Mouse (Mus musculus) ES-Bruce4 (cell line): ENCODE measurements around the gene Spaca7. TPM values are rescaled to one million over a fixed set of nuclear protein-coding genes. Genes with fewer than 3 reads are reported as not detected.
"Not testable (repeated sequence)": the region's sequence is repeated elsewhere in the genome, so short reads cannot be mapped to it uniquely, and the experiment has no call there.

ENCODE experiments used
- H3K27ac ChIP-seq: 2 replicates; pipeline ENCODE4 v1.5.1; 2012; ENCODE audit warnings: low read length, inconsistent platforms; ENCODE audit not compliant: insufficient read depth
- H3K27me3 ChIP-seq: 2 replicates; pipeline ENCODE4 v1.6.1; 2012; ENCODE audit warnings: mild to moderate bottlenecking, low read length, inconsistent platforms; ENCODE audit not compliant: control insufficient read depth, poor library complexity, insufficient read depth, severe bottlenecking
- H3K36me3 ChIP-seq: 2 replicates; pipeline ENCODE4 v1.6.1; 2012; ENCODE audit warnings: inconsistent platforms, mild to moderate bottlenecking, low read length, moderate library complexity; ENCODE audit not compliant: control insufficient read depth, poor library complexity, insufficient read depth, severe bottlenecking
- H3K4me1 ChIP-seq: one replicate; pipeline ENCODE4 v1.8.1; 2011; ENCODE audit warnings: low read length; ENCODE audit not compliant: control insufficient read depth, insufficient read depth
- H3K4me3 ChIP-seq: 2 replicates; pipeline ENCODE4 v1.5.1; 2011; ENCODE audit warnings: low read depth, mild to moderate bottlenecking, low read length
- H3K9ac ChIP-seq: 2 replicates; pipeline ENCODE4 v1.6.1; 2012; ENCODE audit warnings: low read depth, mild to moderate bottlenecking, inconsistent platforms; ENCODE audit not compliant: poor library complexity, severe bottlenecking
- H3K9me3 ChIP-seq: replicated peaks from 2 replicates; pipeline ENCODE4 v1.6.1; 2012; ENCODE audit warnings: mild to moderate bottlenecking, low read length, inconsistent platforms; ENCODE audit not compliant: control insufficient read depth, poor library complexity, insufficient read depth, severe bottlenecking
- CTCF ChIP-seq: IDR thresholded peaks from one replicate; pipeline ENCODE4 v1.8.1; 2011; ENCODE audit warnings: low read depth, low read length
- EP300 ChIP-seq: IDR thresholded peaks from 2 replicates; pipeline ENCODE4 v1.6.1; 2011; ENCODE audit warnings: low read depth, low read length; ENCODE audit not compliant: insufficient read depth
- POLR2A ChIP-seq: IDR thresholded peaks from one replicate; pipeline ENCODE4 v1.8.1; 2011; ENCODE audit warnings: low read length; ENCODE audit not compliant: insufficient read depth
- polyA plus RNA-seq: library from polyadenylated mRNA; stranded (reverse); fragments of >200 nt; gene quantifications from 2 replicates; pipeline ENCODE4 v1.2.4, GENCODE M21; 2011; ENCODE audit warnings: low read depth; ENCODE audit not compliant: missing spikeins, insufficient read depth, insufficient read length

Spaca7 gene
- polyA plus RNA-seq, 1 experiment, result not detected

GRCm38 (mm10) chr8:12561403-12561960 is 11.3 kb upstream of the Spaca7 start:
- Histone ChIP-seq H3K9me3 (no peaks in the 10 kb centered on the region), H3K4me3 (no peak overlapping the region), H3K4me1 (no peaks in the 10 kb centered on the region), H3K36me3 (no peaks in the 10 kb centered on the region), H3K27ac (no peak overlapping the region), H3K27me3 (no peaks in the 10 kb centered on the region), H3K9ac (no peak overlapping the region)
- peak; percentile 93 for TF ChIP-seq CTCF
- TF ChIP-seq POLR2A, result no peak

- H3K9ac ChIP-seq, result no peak overlapping the region
- no peaks in the 10 kb centered on the region for H3K36me3 ChIP-seq
- TF ChIP-seq POLR2A (no peak), EP300 (no peak), CTCF (peak; percentile 79)
- no peak overlapping the region for H3K27ac ChIP-seq
- no peaks in the 10 kb centered on the region for H3K27me3 ChIP-seq
- H3K4me3 ChIP-seq, result no peak overlapping the region
- H3K9me3 ChIP-seq, result no peaks in the 10 kb centered on the region
- H3K4me1 ChIP-seq, result no peaks in the 10 kb centered on the region
Measured at GRCm38 (mm10) chr8:12564307-12564706, 8.5 kb upstream of the Spaca7 start.

DNA sequence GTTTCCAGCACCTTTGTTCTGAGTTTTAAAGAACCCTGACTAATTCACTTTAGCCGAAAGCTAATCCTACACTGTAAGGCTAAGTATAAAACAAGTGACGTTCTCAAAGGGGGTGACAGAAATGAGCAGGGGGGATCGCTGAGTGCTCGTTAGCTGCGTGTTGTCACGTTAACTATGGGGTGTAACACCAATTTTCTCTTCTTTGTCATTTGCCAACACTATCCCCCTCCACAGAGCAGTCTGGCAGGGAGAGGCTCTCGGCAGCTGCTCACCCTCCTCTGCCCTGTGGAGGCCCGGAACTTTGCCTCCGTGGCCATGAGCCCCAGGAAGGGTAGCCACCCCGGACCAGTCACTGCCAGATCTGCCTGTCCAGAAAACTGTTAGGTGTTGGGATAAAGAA is 7.3 kb upstream of the Spaca7 start:
- Histone ChIP-seq H3K9me3 (no peaks in the 10 kb centered on the region), H3K4me3 (no peak overlapping the region), H3K36me3 (no peaks in the 10 kb centered on the region), H3K9ac (no peak overlapping the region), H3K27me3 (no peaks in the 10 kb centered on the region), H3K4me1 (no peaks in the 10 kb centered on the region), H3K27ac (no peak overlapping the region)
- TF ChIP-seq POLR2A (no peak), CTCF (no peak), EP300 (no peak)

DNA sequence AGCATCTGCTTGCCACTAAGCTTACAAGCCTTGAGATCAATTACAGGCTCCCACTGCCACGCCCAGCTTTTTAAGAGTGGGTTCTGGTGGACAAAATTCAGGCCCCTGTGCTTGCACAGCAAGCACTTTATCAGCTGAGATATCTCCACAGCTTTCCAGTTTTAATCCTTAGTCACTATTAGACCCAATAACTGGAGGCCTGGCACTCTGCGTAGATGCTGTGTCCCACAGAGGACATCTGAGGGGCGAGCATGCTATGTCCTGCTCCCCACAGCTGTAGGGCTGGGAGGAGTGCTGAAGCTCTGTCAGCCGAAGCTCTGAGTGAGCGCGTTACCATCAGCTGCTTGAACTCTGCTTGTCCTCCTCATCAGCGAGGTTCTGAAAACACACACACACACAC is 6.3 kb upstream of the Spaca7 start:
- TF ChIP-seq EP300 (no peak), POLR2A (no peak), CTCF (no peak)
- no peaks in the 10 kb centered on the region for H3K27me3 ChIP-seq
- no peak overlapping the region for H3K4me3 ChIP-seq
- no peaks in the 10 kb centered on the region for H3K36me3 ChIP-seq
- no peaks in the 10 kb centered on the region for H3K4me1 ChIP-seq
- no peaks in the 10 kb centered on the region for H3K9me3 ChIP-seq
- no peak overlapping the region for H3K27ac ChIP-seq
- H3K9ac ChIP-seq, result no peak overlapping the region

DNA sequence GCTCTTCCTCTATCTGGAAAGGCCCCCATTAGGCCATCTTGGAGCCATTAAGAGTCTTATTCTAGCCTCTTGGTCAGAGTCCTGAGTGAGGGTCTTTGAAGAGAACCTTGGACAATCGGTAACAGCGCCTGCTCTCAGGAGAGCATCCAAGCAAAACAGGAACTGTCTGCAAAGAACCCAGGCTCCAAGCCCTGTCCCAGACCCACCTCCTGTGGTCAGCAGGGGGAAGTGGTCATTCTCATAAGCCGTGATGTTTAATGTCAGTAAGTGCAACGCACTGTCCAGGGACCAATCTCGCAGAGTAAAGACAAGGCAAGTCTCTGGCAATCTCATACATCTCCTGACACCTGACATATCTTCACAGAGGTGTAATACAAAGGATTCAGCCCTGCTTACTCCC is 3.2 kb downstream of the Spaca7 start:
- H3K27me3 ChIP-seq, result no peaks in the 10 kb centered on the region
- no peak overlapping the region for H3K4me3 ChIP-seq
- no peaks in the 10 kb centered on the region for H3K9me3 ChIP-seq
- H3K27ac ChIP-seq, result no peak overlapping the region
- TF ChIP-seq CTCF, result no peak
- no peak for TF ChIP-seq EP300
- no peak for TF ChIP-seq POLR2A
- no peaks in the 10 kb centered on the region for H3K36me3 ChIP-seq
- peaks cover 2% of the 10 kb centered on the region for H3K4me1 ChIP-seq
- no peak overlapping the region for H3K9ac ChIP-seq

DNA sequence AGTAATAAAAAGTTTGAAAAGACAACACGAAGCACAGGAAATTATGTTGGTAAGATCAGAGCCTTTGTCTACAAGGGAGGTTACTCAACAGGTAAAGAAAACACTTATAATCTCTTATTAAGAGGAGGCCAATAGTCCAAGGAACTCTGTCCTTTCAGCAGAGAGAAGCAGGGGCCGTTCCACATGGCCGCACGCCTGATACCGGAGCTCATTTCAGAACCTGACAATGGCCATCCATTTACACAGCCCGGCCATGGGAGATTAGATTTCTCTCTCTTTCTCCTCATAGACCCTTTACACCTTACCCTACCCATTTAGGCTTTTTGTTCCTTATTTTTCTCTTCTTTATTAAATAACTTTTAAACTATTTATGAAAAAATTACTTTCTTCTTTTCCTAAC is 3.9 kb downstream of the Spaca7 start:
- no peak overlapping the region for H3K9ac ChIP-seq
- H3K36me3 ChIP-seq, result no peaks in the 10 kb centered on the region
- H3K27ac ChIP-seq, result no peak overlapping the region
- H3K9me3 ChIP-seq, result no peaks in the 10 kb centered on the region
- H3K27me3 ChIP-seq, result no peaks in the 10 kb centered on the region
- H3K4me1 ChIP-seq, result peaks cover 2% of the 10 kb centered on the region
- TF ChIP-seq POLR2A (no peak), CTCF (no peak), EP300 (no peak)
- H3K4me3 ChIP-seq, result no peak overlapping the region

DNA sequence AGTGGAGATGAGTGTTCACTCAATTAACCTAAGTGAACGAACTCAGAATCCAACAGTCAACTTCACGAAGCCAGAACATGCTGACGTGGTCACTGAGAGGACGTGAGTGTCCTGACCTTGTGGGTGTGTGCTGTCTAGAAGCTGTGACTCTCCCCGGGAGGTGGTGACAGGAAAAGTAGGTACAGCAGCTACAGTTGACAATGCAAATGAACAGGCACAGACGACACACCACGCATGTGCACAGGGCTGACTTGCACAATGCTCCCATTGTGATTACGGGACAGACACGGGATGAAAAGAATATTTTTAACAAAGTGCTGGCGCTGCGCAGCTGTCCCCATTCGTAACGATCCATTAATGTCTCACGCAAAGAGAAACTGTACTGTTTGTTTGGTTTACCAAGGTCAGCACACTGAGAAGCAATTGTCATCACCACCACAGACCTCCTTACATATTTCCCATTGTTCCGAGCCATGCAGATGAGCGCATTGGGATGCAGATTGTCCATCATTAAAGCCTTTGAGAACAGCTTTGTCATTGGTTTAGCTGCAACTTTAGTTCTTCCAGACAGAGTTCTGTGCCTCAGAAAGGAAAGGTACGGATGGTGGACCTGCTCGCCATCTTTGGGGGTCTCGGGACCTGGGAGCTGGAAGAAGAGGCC is 6.6 kb downstream of the Spaca7 start:
- H3K27me3 ChIP-seq, H3K36me3 ChIP-seq, H3K9ac ChIP-seq, H3K4me3 ChIP-seq, H3K9me3 ChIP-seq, H3K4me1 ChIP-seq, H3K27ac ChIP-seq: not testable (repeated sequence)
